5 mouse cellular contexts compared by ENCODE assay signal in genomic region chr7:141809933-141810332, GRCm38 (mm10). TPM values are rescaled to one million over a fixed set of nuclear protein-coding genes. Genes with fewer than 3 reads are reported as not detected.
"Had no signal": no experiment of that assay in that cellular context is flagged by ENCODE, and none has a peak within 500 bp of the region (broad histone marks: within the 10 kb centered on the region; RNA-seq: fewer than 3 reads in every experiment).

No protein-coding gene starts in this region.

RNA-seq across cellular contexts. Expression of gene Muc5ac, which starts 21.2 kb away (rescaled TPM):
- polyA plus RNA-seq: neural tube, embryonic 13.5 days; neural tube, embryonic 14.5 days; neural tube, embryonic 15.5 days; urinary bladder, adult 2 months had no signal

RNA-seq across cellular contexts. Expression of gene Muc5b, which starts 28.9 kb away (rescaled TPM):
- polyA plus RNA-seq: small intestine, adult 2 months; urinary bladder, adult 2 months had no signal
